Mouse (Mus musculus) midbrain, embryonic 15.5 days (tissue): Measurements from ENCODE around the gene Scml4. TPM values are rescaled to one million over a fixed set of nuclear protein-coding genes. Genes with fewer than 3 reads are reported as not detected.

ENCODE experiments used
- ATAC-seq: fragments of 200-750 bp; cut with Nextera tagmentation; replicated peaks from 2 replicates; pipeline ENCODE4 v1.8.0; 2017; ENCODE audit warnings: moderate TSS enrichment
- H3K27ac ChIP-seq: fragments of 300-500 bp; sonication (generic); 2 replicates; pipeline ENCODE4 v1.5.1; 2015; ENCODE audit warnings: mild to moderate bottlenecking, inconsistent platforms
- H3K27me3 ChIP-seq: fragments of 300-500 bp; sonication (generic); replicated peaks from 2 replicates; pipeline ENCODE4 v1.6.1; 2015; ENCODE audit warnings: inconsistent platforms
- H3K36me3 ChIP-seq: fragments of 300-500 bp; sonication (generic); replicated peaks from 2 replicates; pipeline ENCODE4 v1.6.1; 2015; ENCODE audit warnings: inconsistent platforms
- H3K4me1 ChIP-seq: fragments of 300-500 bp; sonication (generic); 2 replicates; pipeline ENCODE4 v1.6.1; 2015; ENCODE audit warnings: inconsistent platforms
- H3K4me2 ChIP-seq: fragments of 300-500 bp; sonication (generic); 2 replicates; pipeline ENCODE4 v1.6.1; 2015; ENCODE audit warnings: inconsistent platforms, mild to moderate bottlenecking, moderate library complexity
- H3K4me3 ChIP-seq: fragments of 300-500 bp; sonication (generic); 2 replicates; pipeline ENCODE4 v1.5.1; 2015; ENCODE audit warnings: mild to moderate bottlenecking, inconsistent platforms
- H3K9ac ChIP-seq: fragments of 300-500 bp; sonication (generic); 2 replicates; pipeline ENCODE4 v1.6.1; 2015; ENCODE audit warnings: mild to moderate bottlenecking, inconsistent platforms
- H3K9me3 ChIP-seq: fragments of 300-500 bp; sonication (generic); 2 replicates; pipeline ENCODE4 v1.6.1; 2016; ENCODE audit warnings: inconsistent platforms
- WGBS: fragments of 180-500 bp; shearing (Covaris S2); methylation state at CpG from one replicate; pipeline ENCODE4 v1.1.7; 2015; ENCODE audit warnings: mixed read lengths; 5-methylcytosine and 5-hydroxymethylcytosine counted together
- polyA plus RNA-seq: library from polyadenylated mRNA; unstranded; fragments of >200 nt; fragmentation: Nextera tagmentation; extraction: Ambion mirVana; gene quantifications from 2 replicates; pipeline ENCODE4 v1.2.1, GENCODE M21; 2015

The Scml4 gene
- 19.2 and 19.9 TPM in 2 replicates for polyA plus RNA-seq

- Histone ChIP-seq H3K9ac (peak within 1 kb of the TSS; percentile 48), H3K4me2 (peak within 1 kb of the TSS; percentile 58), H3K9me3 (no peaks in the 10 kb centered on the region), H3K4me1 (peaks cover 55% of the 10 kb centered on the region), H3K27ac (peak within 1 kb of the TSS; percentile 94), H3K36me3 (no peaks in the 10 kb centered on the region), H3K27me3 (no peaks in the 10 kb centered on the region), H3K4me3 (peak within 1 kb of the TSS; percentile 48)
- 12% methylated on average over 17 of the region's 17 CpGs for WGBS
- peak; percentile 91 for ATAC-seq
Observed at GRCm38 (mm10) chr10:42860159-42860911, at the start of gene Scml4. Scml4 (plus strand) TSS chr10:42860370.

GRCm38 (mm10) chr10:42825923-42826322, 34.2 kb upstream of the Scml4 start:
- no peak overlapping the region for H3K27ac ChIP-seq
- no peak overlapping the region for H3K4me2 ChIP-seq
- H3K4me1 ChIP-seq, result no peaks in the 10 kb centered on the region
- no peak for ATAC-seq
- WGBS, result 57% methylated on average over 6 of the region's 6 CpGs
- no peak overlapping the region for H3K4me3 ChIP-seq
- H3K36me3 ChIP-seq, result peaks cover 25% of the 10 kb centered on the region
- no peaks in the 10 kb centered on the region for H3K9me3 ChIP-seq
- no peak overlapping the region for H3K9ac ChIP-seq
- no peaks in the 10 kb centered on the region for H3K27me3 ChIP-seq

GRCm38 (mm10) chr10:42827155-42827554, 33.0 kb upstream of the Scml4 start:
- ATAC-seq, result no peak
- Histone ChIP-seq H3K4me2 (no peak overlapping the region), H3K36me3 (peaks cover 25% of the 10 kb centered on the region), H3K27me3 (no peaks in the 10 kb centered on the region), H3K9ac (no peak overlapping the region), H3K27ac (no peak overlapping the region), H3K4me1 (0 out of 2 replicates have a peak, but pooled peaks cover 4% of the 10 kb centered on the region), H3K9me3 (no peaks in the 10 kb centered on the region), H3K4me3 (no peak overlapping the region)
- 73% methylated on average over 5 of the region's 5 CpGs for WGBS

GRCm38 (mm10) chr10:42830007-42830406, 30.2 kb upstream of the Scml4 start:
- Histone ChIP-seq H3K9ac (no peak overlapping the region), H3K9me3 (no peaks in the 10 kb centered on the region), H3K4me3 (no peak overlapping the region), H3K4me1 (peaks cover 9% of the 10 kb centered on the region), H3K27ac (no peak overlapping the region), H3K4me2 (no peak overlapping the region), H3K27me3 (no peaks in the 10 kb centered on the region), H3K36me3 (peaks cover 15% of the 10 kb centered on the region)
- ATAC-seq, result no peak
- WGBS, result 90% methylated on average over 2 of the region's 2 CpGs

GRCm38 (mm10) chr10:42830409-42830808, 29.8 kb upstream of the Scml4 start:
- Histone ChIP-seq H3K4me3 (no peak overlapping the region), H3K9ac (no peak overlapping the region), H3K4me1 (peaks cover 9% of the 10 kb centered on the region), H3K4me2 (no peak overlapping the region), H3K36me3 (peaks cover 13% of the 10 kb centered on the region), H3K27me3 (no peaks in the 10 kb centered on the region), H3K27ac (no peak overlapping the region), H3K9me3 (no peaks in the 10 kb centered on the region)
- WGBS, result 64% methylated on average over 6 of the region's 6 CpGs
- no peak for ATAC-seq

- WGBS, result 33% methylated on average over 4 of the region's 4 CpGs
- Histone ChIP-seq H3K4me2 (no peak overlapping the region), H3K36me3 (peaks cover 16% of the 10 kb centered on the region)
Observed at GRCm38 (mm10) chr10:42832677-42833076, 27.5 kb upstream of the Scml4 start.

GRCm38 (mm10) chr10:42833871-42834727, 26.1 kb upstream of the Scml4 start:
- Histone ChIP-seq H3K27me3 (no peaks in the 10 kb centered on the region), H3K36me3 (peaks cover 7% of the 10 kb centered on the region), H3K4me2 (no peak overlapping the region), H3K4me1 (peaks cover 9% of the 10 kb centered on the region), H3K9ac (no peak overlapping the region), H3K27ac (peak overlapping the region; percentile 56; the same call in 1 of the 2 replicates), H3K4me3 (no peak overlapping the region), H3K9me3 (no peaks in the 10 kb centered on the region)
- 16% methylated on average over 4 of the region's 4 CpGs for WGBS
- peak; percentile 78 for ATAC-seq

More at GRCm38 (mm10) chr10:42832677-42833076, 27.5 kb upstream of the Scml4 start:
- no peak overlapping the region for H3K27ac ChIP-seq
- no peak overlapping the region for H3K4me3 ChIP-seq
- no peaks in the 10 kb centered on the region for H3K27me3 ChIP-seq
- ATAC-seq, result peak; percentile 40; the same call in 1 of the 2 replicates
- H3K9me3 ChIP-seq, result no peaks in the 10 kb centered on the region
- H3K9ac ChIP-seq, result no peak overlapping the region
- peaks cover 9% of the 10 kb centered on the region for H3K4me1 ChIP-seq

- H3K9me3 ChIP-seq, result no peaks in the 10 kb centered on the region
- no peak for ATAC-seq
Observed at GRCm38 (mm10) chr10:42838106-42838505, 22.1 kb upstream of the Scml4 start.

GRCm38 (mm10) chr10:42838736-42839135, 21.4 kb upstream of the Scml4 start:
- Histone ChIP-seq H3K27me3 (no peaks in the 10 kb centered on the region), H3K27ac (no peak overlapping the region), H3K4me3 (no peak overlapping the region), H3K36me3 (0 out of 2 replicates have a peak, but pooled peaks cover 3% of the 10 kb centered on the region), H3K4me1 (peaks cover 2% of the 10 kb centered on the region; the same call in 1 of the 2 replicates), H3K4me2 (no peak overlapping the region), H3K9ac (no peak overlapping the region), H3K9me3 (no peaks in the 10 kb centered on the region)
- WGBS, result 97% methylated on average over 2 of the region's 2 CpGs
- ATAC-seq, result no peak

More at GRCm38 (mm10) chr10:42838106-42838505, 22.1 kb upstream of the Scml4 start:
- Histone ChIP-seq H3K27ac (no peak overlapping the region), H3K4me2 (no peak overlapping the region), H3K36me3 (0 out of 2 replicates have a peak, but pooled peaks cover 3% of the 10 kb centered on the region), H3K27me3 (no peaks in the 10 kb centered on the region), H3K4me3 (no peak overlapping the region), H3K4me1 (peaks cover 2% of the 10 kb centered on the region; the same call in 1 of the 2 replicates), H3K9ac (no peak overlapping the region)
- 95% methylated on average over 4 of the region's 4 CpGs for WGBS

- no peak overlapping the region for H3K4me3 ChIP-seq
- H3K4me2 ChIP-seq, result no peak overlapping the region
- no peaks in the 10 kb centered on the region for H3K27me3 ChIP-seq
- no peak for ATAC-seq
- 96% methylated on average over 11 of the region's 11 CpGs for WGBS
- no peaks in the 10 kb centered on the region for H3K4me1 ChIP-seq
- no peaks in the 10 kb centered on the region for H3K9me3 ChIP-seq
- H3K36me3 ChIP-seq, result 0 out of 2 replicates have a peak, but pooled peaks cover 3% of the 10 kb centered on the region
- H3K9ac ChIP-seq, result no peak overlapping the region
- H3K27ac ChIP-seq, result no peak overlapping the region
Observed at GRCm38 (mm10) chr10:42840036-42840435, 20.1 kb upstream of the Scml4 start.

- 74% methylated on average over 16 of the region's 16 CpGs for WGBS
- H3K9ac ChIP-seq, result no peak overlapping the region
- H3K4me2 ChIP-seq, result no peak overlapping the region
- ATAC-seq, result no peak
- no peak overlapping the region for H3K27ac ChIP-seq
- 0 out of 2 replicates have a peak, but pooled peaks cover 3% of the 10 kb centered on the region for H3K36me3 ChIP-seq
- no peaks in the 10 kb centered on the region for H3K4me1 ChIP-seq
- no peaks in the 10 kb centered on the region for H3K9me3 ChIP-seq
- no peaks in the 10 kb centered on the region for H3K27me3 ChIP-seq
- H3K4me3 ChIP-seq, result no peak overlapping the region
Observed at GRCm38 (mm10) chr10:42841531-42842195, 18.5 kb upstream of the Scml4 start.

- ATAC-seq, result 0 out of 2 replicates have a peak, but pooled peaks have one; percentile 48
Observed at GRCm38 (mm10) chr10:42842358-42842757, 17.8 kb upstream of the Scml4 start.

More at GRCm38 (mm10) chr10:42842358-42842757, 17.8 kb upstream of the Scml4 start:
- Histone ChIP-seq H3K4me2 (no peak overlapping the region), H3K27me3 (no peaks in the 10 kb centered on the region), H3K9me3 (no peaks in the 10 kb centered on the region), H3K4me1 (no peaks in the 10 kb centered on the region), H3K4me3 (no peak overlapping the region), H3K27ac (no peak overlapping the region), H3K9ac (no peak overlapping the region), H3K36me3 (no peaks in the 10 kb centered on the region)
- WGBS, result 14% methylated on average over 9 of the region's 9 CpGs
